Mouse (Mus musculus): ENCODE data around the gene Rnls.
"Not testable (repeated sequence)": the region's sequence is repeated elsewhere in the genome, so short reads cannot be mapped to it uniquely, and the experiment has no call there.

- not testable (repeated sequence) for TF ChIP-seq CTCF, EP300 (IDR thresholded peaks at IDR 0.05; ENCODE audit: low read depth)
Measured at GRCm38 (mm10) chr19:33419368-33419767, 27.3 kb upstream of the Rnls start.
